Mouse (Mus musculus) B cell, adult 2 months (primary cell): ENCODE data around the gene Usp2.

Experiments
- DNase-seq, 2 experiments: peaks; one replicate each; pipeline ENCODE4 v3.0.0; 2022

Gene Usp2

DNA sequence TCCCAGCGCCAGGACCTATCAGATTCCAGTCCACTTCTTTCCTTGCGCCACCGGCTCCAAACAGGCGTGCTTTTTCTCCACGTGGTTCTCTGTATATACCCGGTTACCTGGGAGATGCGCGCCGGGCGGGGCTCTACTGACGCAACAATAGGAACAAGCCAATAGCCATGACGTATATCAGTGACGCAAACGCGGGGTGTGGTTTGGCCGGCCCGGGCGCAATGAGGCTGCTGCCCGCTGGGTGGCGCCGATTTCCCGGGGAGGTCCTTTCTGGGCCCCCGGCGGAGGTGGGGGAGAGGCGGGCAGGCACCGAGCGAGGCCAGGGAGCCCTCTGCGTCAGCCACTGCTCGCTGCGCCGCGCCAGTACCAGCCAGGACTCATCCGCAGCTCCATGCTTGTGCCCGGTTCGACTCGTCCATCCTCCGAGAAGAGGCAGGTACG lies at the start of gene Usp2:
Gene Usp2, plus strand, starts transcription at position 237 of the 441 bp plus-strand sequence.
- DNase-seq = peak; percentile 100

DNA sequence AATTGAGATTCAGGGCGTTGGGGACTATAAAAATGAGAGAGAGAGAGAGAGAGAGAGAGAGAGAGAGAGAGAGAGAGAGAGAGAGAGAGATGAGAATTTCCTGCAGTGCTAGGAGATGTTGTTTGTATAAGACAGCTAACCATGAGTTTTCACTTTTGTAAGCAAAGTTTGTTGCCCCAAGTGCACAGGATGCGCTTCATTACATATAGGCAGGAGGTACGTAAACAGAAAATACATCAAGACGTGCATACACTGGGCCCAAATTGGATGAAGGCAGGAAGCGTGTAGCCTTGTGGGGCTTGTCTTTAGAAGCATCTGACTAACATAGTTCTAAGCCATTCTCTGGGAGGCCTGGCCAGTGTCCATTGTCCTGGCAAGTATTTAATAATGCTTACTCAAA lies 49.0 kb upstream of the Usp2 start:
- no peak for DNase-seq

DNA sequence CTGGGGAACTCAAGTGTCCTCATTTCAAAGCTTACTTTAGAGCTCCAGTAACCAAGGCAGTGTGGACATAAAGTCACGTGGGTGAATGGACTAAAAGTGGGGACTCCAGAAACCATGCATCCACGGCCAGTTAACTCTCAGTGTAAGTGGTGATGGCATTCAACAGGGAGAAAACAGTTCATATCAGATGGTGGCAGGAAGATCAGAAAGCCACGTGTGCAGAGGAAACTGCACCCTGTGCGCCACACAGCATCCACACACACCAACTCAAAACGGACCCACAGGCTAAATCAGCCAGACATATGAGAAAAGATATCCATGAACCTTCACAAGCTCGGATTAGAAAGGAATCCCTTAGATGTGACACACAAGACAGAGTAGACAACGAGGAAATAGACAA lies 46.8 kb upstream of the Usp2 start:
- DNase-seq = no peak

DNA sequence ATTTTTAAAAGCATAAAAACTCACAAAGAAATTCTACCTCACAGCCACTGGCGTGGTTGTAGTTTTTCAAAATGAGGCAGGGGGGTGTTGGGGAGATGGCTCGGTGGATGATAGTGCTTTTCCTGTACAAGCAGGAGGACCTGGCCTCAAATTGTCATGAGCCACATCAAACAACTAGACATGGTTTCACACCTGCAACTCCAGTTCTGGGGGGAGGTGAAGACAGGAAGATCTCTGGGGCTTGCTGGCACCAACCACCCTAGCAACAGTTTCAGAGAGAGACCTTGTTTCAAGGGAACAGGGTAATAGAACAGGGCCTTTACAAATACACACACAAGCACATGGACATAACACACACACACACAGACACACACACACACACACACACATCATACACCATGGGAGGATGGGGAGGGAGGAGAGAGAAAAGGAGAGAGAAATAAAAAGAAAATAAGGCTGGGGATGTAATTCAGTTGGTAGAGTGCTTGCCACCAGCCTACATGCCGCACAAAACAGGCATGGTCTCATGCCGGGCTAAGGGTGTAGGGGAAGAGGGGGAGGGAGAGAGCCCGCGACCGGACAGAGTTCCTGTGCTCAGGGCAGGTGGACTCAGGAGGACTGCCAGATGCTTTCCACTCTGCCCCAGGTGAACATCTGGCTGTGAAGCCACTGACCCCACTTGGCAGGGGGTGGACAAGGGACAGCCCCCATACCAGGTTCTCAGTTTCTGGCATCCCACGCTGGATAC lies 44.5 kb upstream of the Usp2 start:
- DNase-seq = no peak

DNA sequence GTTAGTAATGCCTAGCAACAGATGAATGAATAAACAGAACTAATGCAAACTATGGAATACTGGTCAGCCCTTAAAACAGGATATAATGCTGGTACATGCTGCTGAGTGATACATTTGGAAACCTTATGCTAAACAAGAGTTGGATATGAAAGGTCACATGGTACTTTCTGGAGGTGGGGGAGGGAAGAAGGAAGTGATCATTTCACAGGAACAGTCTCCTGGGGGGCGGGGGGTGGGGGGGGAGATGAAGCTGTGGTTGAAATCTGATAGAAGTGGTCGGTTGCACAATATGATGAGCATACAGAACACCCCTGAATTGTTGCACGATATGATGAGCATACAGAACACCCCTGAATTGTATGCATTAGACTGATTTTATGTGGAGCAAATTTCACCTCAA lies 42.7 kb upstream of the Usp2 start:
- DNase-seq = no peak

DNA sequence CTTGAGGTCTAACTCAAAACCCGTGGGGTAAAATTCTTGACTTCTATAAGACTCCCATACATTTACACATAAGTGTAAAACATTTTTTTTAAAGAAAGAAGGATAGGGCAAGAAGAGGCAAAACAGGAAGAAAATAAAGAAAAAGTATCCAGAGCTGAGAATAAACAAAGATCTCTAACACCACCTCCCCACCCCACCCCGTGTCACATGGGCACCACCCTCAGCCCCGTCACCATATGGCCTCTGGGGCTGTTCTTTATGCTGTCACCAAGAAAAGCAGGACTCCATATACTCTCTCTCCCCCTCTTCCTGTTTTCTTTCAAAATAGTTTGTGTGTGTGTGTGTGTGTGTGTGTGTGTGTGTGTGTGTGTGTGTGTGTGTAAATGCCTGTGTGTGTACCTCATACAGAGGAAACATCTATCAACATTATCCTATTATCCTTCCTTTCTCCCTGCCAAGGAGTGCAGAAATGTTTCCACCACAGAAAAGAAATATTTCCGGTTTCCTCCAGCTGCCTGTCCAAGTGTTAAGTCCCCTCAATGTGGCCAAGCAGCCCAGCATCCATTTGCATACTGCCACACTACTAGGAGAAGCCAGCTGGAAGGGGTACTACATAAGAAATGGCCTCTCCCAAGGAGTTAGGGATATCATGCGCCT lies 37.1 kb upstream of the Usp2 start:
- no peak for DNase-seq

DNA sequence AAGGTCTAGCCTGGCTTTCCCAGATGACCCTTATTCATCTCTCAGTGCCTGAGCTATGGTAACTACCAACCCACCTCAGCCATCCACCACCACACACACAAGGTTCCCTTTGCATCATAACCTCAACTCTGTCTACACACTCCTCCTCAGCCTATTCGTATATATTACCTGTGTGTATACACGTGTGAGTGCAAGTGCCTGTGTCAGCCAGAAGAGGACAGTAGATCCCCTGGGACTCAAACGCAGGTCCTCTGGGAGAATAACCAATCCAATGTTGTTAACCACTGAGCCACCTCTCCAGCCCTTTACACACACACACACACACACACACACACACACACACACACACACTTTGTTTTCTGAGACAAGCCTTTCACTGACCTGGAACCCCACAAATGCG lies 36.2 kb upstream of the Usp2 start:
- DNase-seq = no peak

DNA sequence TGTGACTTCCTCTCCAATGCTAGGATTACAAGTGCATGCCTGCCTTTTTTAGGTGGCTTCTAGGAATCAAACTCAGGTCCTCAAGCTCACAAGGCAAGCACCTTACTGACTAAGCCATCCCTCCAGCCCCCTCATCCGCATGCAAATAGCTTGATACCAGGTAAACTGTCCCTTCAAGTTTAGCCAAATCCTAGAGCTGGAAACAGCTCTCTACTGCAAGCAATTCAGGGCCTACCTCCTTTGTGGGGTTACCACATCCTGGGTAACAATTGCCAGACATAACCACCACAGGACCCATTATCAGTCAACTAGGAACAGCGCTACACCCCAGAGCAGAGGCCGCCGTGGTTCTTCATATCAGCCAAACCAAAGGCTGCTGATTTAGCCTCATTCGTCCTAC lies 35.7 kb upstream of the Usp2 start:
- no peak for DNase-seq

DNA sequence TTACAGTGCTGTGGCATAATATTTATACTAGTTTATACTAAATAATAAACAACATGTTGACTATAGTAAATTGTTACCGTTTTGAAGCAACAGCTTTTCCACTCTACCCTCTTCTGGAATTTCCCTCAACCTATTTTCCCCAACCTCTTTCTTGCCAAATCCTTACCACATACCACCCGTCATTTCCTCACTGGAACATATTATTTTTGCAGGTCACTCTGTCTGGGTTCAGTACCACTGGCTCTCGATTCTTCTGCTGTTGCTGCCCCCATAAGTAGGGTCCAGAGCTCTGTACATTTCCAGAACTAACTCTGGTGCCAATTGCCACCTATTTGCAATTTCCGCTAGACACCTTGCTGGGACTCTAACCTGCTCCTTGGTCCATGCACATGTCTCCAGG lies 34.9 kb upstream of the Usp2 start:
- DNase-seq = no peak

DNA sequence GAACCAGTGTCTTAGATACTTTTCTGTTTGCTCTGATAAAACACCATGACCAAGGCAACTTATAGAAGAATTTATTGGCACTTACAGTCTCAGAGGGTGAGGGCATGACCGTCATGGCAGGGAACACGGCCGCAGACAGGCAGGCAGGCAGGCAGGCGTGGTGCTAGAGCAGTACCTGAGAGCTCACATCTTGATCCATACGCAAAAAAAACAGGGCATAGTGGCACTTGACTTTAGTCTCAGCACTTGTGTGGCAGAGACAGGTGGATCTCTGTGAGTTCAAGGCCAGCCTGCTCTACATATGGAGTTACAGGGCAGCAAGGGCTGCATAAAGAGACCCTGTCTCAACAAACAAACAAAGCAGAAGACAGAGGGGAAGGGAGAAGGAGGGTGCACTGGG lies 33.5 kb upstream of the Usp2 start:
- DNase-seq = no peak

DNA sequence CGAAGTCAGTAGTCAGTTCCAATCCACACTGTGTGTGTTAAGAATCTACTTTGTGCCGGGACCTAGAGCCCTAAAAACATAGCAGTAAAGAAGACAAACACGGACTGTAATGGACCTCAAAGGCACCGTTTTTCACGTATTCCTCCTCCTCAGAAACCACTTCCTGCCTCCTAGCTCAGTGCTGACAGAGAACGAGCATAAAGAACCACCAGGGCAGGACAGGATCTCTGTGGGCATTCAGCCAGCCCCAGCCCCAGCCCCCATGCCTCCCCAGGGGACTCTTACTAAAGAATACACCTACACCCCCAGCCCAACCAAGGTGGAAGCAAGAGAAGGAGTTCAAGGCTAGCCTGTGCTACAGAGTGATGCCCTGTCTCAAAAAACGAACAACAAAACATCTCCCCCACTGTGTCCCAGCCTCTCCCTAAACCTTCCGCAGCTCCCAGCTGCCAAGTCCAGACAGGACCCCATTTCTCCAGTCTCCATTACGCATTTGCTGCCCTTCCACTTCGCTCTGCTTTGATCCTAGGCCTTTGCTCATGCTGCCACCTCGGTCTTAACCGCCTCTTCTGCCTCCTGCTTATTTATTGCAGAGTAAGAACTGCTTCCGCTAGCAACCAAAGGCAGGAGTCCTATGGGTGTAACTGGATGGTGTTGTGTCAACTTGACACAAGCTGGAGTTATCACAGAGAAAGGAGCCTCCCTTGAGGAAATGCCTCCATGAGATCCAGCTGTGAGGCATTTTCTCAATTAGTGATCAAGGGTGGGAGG lies 32.7 kb upstream of the Usp2 start:
- no peak for DNase-seq

DNA sequence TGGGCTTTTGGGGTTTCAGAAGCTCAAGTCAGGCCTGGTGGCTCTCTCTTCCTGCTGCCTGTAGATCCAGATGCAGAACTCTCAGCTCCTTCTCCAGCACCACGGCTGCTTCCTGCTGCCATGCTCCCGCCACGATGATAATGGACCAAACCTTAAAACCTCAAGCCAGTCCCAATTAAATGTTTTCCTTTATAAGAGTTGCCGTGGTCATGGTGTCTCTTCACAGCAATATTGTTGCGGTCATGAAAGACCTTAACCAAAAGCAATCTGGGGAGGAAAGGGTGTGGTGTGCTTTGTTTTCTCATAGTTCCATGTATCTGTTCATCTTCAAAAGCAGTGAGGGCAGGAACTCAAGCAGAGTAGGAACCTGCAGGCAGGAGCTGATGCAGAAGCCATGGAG lies 29.7 kb upstream of the Usp2 start:
- no peak for DNase-seq

DNA sequence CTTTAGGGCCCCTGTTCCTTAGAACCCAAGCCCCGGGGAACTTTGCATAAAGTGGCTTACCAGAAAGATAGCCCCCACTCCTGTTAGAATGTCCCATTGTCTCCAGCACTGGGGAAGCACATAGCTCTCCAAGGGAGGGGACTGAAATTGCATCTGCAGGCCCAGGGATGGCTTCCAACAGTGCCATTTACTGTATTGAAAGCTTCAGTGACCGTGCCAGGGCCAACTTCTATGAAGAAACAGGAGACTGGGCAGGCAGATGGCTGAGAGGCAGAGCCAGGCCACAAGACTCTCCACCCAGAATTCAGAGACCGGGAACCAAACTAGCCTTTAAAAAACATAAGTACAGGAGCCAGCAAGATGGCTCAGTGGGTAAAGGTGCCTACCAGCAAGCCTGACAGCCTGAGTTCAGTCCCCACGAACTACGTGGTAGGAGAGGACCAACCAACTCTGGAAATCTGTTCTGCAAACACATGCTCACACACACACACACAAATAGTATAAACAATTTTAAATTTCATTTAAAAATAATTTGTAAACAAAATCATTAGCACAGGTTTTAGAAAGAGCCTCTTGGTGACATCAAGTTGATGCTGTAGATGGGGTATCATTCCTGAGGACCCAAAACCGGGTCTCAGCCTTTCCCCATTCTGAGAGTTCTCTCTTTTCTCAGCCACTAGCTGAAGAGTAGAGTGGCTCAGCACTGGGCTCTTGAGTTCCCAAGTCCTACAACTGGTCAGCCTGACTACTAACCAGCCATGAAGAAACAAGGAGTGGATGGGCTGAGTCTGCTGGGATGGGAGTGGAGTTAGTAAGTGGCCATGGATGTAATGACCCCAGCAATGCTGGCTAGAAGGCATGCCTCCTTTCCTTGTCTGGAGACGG lies 25.1 kb upstream of the Usp2 start:
- no peak for DNase-seq

DNA sequence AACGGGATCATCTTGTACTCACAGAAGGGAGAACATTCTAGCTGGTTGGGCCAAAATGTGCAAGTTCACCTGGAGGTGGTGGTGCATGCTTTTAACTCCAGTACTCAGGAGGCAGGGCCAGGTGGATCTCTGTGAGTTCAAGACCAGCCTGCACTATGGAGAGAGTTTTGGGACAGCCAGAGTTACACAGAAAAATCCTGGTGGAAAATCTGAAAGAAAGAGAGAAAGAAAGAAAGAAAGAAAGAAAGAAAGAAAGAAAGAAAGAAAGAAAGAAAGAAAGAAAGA lies 24.5 kb upstream of the Usp2 start:
- no peak for DNase-seq

DNA sequence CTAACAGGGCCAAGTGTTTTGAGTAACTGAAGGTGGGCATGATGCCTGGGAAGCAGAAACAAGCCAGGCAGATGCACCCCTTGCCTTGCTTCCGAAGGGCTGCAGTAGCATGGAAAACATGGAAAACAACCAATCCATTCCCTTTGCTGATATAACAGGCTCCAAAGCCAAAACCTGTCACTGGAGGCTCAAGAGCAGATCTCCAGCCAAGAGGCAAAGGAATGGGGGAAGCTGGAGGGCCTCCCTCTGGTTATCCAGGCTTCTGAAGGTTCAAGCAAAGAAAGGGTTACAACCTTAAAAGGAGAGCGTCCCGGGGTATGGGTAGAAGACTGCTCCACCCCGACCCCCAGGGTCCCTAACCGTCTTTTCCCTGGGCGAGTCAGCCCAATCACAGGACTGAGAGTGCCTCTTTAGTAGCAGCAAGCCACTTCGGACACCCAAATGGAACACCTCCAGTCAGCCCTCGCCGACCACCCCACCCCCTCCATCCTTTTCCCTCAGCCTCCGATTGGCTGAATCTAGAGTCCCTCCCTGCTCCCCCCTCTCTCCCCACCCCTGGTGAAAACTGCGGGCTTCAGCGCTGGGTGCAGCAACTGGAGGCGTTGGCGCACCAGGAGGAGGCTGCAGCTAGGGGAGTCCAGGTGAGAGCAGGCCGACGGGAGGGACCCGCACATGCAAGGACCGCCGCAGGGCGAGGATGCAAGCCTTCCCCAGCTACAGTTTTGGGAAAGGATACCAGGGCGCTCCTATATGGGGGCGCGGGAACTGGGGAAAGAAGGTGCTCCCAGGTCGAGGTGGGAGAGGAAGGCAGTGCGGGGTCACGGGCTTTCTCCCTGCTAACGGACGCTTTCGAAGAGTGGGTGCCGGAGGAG lies 23.7 kb upstream of the Usp2 start, which contains the start of gene Thy1:
Gene Thy1, plus strand, starts transcription at position 549 of the 872 bp plus-strand sequence.
- no peak for DNase-seq

DNA sequence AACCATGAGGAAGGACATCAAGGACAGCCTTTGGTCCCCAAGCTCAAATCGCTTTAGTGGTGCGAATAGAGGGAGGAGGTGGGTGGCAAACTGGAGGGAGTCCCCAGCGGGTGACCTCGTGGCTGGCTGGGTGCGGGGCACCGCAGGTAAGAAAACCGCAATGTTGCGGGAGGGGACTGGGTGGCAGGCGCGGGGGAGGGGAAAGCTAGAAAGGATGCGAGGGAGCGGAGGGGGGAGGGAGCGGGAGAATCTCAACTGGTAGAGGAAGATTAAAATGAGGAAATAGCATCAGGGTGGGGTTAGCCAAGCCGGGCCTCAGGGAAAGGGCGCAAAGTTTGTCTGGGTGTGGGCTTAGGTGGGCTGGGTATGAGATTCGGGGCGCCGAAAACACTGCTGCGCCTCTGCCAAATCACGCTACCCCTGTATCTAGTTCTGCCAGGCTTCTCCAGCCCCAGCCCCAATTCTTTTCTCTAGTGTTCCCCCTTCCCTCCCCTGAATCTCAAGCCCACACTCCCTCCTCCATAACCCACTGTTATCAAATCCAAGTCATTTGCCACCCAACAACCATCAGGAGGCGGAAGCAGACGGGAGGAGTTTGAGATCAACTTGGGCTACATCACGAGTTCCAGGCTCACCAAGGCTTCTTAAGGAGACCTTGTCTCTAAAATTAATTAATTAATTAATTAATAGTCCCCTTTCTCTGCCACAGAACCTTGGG lies 23.0 kb upstream of the Usp2 start:
- DNase-seq = peak; percentile 16 to 26

DNA sequence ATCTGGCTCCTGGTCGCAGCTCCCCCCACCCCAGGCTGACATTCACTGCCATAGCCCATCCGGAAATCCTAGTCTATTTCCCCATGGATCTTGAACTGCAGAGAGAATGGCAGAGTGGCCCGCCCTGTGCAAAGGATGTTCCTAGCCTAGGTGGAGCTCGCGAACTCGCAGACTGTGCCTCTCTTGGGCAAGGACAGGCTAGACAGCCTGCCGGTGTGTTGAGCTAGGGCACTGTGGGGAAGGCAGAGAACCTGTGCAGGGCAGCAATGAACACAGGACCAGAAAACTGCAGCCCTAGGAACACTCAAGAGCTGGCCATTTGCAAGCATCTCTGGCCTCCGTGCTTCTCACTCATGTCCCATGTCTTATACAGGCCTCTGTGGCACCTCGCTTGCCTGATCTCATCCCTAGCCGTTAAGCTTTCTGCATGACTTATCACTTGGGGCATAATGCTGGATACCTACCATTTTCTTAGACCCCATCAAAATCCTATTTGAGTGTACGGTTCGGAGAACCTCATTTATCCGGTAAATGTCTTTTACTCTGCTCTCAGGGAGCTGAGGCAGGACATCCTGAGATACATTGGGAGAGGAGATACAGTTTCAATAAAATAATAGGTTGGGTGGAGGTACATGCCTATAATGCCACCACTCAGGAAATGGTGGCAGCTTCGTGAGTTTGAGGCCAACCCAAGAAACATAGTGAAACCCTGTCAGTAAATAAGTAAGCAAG lies 22.2 kb upstream of the Usp2 start:
- no peak for DNase-seq

DNA sequence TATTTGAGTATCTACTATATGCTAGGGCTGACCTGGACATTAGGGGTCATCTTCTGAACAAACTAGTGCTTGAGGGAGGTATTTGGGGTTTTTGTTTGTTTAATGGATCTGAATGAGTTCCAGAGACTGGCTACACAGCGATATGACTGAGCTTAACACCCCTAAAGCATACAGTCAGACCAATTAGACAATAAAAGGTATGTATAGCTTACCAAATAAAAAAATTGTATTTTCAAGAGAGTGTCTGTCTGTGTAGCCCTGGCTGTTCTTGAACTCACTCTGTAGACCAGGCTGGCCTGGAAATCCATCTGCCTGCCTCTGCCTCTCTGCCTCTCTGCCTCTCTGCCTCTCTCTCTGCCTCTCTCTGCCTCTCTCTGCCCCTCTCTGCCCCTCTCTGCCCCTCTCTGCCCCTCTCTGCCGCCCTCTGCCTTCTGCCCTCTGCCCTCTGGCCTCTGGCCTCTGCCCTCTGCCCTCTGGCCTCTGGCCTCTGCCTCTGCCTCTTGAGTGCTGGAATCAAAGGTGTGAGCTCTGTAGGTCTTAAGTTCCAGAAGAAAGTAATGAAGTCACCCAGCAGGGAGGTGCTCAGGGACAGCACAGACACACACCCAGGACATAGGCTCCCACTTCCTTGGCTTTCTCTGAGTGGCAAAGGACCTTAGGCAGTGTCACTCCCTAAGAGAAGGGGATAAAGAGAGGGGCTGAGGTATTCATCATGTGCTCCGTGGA lies 21.5 kb upstream of the Usp2 start:
- no peak for DNase-seq

DNA sequence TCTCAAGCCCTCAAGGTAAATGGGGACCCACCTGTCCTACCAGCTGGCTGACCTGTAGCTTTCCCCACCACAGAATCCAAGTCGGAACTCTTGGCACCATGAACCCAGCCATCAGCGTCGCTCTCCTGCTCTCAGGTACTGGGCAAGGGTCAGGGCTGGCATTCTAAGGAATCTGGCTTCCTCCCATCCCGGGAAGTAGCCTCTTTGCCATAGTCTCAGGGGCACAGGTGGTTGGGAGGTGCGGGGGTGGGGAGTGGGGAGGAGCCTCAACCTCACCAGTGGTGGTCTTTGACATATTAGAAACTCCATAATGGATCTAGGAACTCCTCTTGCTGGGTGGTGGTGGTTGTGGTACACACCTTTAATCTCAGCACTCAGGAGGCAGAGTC lies 20.9 kb upstream of the Usp2 start:
- DNase-seq = no peak

DNA sequence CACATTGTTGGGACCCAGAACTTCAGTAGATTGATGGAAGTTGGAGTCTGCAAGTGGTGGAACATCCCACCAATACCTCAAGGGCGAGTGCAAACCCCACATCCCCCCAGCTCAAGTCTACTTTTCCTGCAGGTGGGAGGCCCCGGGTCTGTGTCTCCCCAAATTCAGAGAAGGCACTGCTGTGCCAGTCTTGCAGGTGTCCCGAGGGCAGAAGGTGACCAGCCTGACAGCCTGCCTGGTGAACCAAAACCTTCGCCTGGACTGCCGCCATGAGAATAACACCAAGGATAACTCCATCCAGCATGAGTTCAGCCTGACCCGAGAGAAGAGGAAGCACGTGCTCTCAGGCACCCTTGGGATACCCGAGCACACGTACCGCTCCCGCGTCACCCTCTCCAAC lies 20.4 kb upstream of the Usp2 start:
- DNase-seq = no peak
